Mouse (Mus musculus) olfactory bulb, adult 2 months (tissue): Measurements from ENCODE around the gene Usp47. TPM values are rescaled to one million over a fixed set of nuclear protein-coding genes. Genes with fewer than 3 reads are reported as not detected.

Experiments used
- H3K27ac ChIP-seq: fragments of 200-500 bp; 2 replicates; pipeline ENCODE4 v1.5.1; 2012; ENCODE audit warnings: low read depth, low read length; ENCODE audit not compliant: insufficient read depth
- H3K4me1 ChIP-seq: fragments of 200-500 bp; 2 replicates; pipeline ENCODE4 v1.6.1; 2012; ENCODE audit warnings: low read length; ENCODE audit not compliant: control insufficient read depth, insufficient read depth
- H3K4me3 ChIP-seq: fragments of 200-500 bp; 2 replicates; pipeline ENCODE4 v1.5.1; 2012; ENCODE audit warnings: mild to moderate bottlenecking, low read depth, low read length, moderate library complexity; ENCODE audit not compliant: insufficient read depth
- CTCF ChIP-seq: fragments of 200-500 bp; IDR thresholded peaks from 2 replicates; pipeline ENCODE4 v1.5.1; 2012; ENCODE audit warnings: low read depth, mild to moderate bottlenecking, low read length, moderate library complexity; ENCODE audit not compliant: insufficient read depth
- POLR2A ChIP-seq: fragments of 200-500 bp; IDR thresholded peaks from 2 replicates; pipeline ENCODE4 v1.6.1; 2012; ENCODE audit warnings: mild to moderate bottlenecking, low read depth, low read length, moderate library complexity; ENCODE audit not compliant: insufficient read depth
- WGBS: fragments of 180-500 bp; shearing (Covaris S2); methylation state at CpG from one replicate; pipeline ENCODE4 v1.1.7; 2018; 5-methylcytosine and 5-hydroxymethylcytosine counted together
- polyA plus RNA-seq: library from polyadenylated mRNA; stranded (reverse); fragments of >200 nt; gene quantifications from 2 replicates; pipeline ENCODE4 v1.2.4, GENCODE M21; 2012; ENCODE audit warnings: low replicate concordance; ENCODE audit not compliant: missing spikeins, insufficient read depth, insufficient read length

The Usp47 gene
- polyA plus RNA-seq, 1 experiment = 72.2 TPM

DNA sequence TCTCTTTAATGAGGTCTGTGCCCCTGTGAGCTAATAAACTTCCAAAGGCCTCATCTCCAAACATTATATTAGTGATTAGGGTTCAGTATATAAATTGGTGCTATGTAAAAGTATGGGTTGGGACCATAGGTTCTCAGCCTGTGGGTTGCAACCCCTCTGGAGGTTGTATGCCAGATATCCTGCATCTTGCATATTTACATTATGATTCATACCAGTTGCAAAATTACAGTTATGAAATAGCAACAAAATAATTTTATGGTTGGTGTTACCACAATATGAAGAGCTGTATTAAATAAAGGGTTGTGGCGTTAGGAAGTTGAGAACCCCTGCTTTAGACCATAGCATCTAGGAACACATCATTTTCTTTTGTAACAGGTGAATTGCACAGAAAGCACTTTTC lies 7.3 kb downstream of the Usp47 start:
- H3K4me3 ChIP-seq = no peak overlapping the region
- no peak for TF ChIP-seq POLR2A
- TF ChIP-seq CTCF = no peak
- WGBS = 82% methylated on average over 1 of the region's 1 CpGs
- H3K27ac ChIP-seq = no peak overlapping the region
- H3K4me1 ChIP-seq = 0 out of 2 replicates have a peak, but pooled peaks cover 2% of the 10 kb centered on the region

DNA sequence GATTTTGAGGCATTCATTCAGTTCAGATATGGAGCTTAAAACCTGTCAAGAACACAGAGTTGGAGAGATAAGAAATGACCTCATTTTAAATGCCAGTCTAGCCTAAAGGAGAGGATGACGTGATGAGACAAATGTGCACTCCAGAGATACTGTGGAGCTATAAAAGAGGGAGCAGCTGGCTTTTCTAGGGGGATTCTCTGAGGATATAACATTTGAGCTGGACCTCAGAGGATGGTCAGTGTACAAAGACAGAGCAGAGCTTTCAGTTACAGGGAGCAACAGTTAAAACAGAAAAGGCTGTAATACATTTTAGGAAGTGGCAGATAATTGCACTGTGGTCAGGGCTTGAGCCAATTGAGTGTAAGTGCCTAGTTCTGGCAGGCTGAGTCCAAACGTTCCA lies 12.5 kb downstream of the Usp47 start:
- 26% methylated on average over 2 of the region's 2 CpGs for WGBS
- TF ChIP-seq POLR2A (no peak), CTCF (no peak)

DNA sequence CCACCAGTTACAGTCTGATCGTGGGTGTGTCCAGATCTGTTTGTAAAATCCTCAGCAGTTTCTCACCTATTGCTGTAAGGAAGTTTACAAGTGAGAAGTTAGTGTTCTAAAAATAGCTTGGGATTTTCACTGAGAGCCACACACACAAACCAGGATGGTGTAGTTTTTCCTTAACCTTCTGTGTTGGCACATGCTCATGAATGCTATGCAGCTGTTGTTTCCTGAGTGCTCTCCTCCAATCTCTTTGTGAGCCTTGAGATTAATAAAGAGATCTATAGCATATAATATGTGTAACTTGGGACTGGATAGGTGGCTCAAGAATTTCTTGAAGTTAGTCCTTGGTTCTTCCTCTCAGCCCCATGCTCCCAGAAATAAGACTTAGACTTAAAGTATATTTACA lies 13.3 kb downstream of the Usp47 start:
- no peak overlapping the region for H3K4me3 ChIP-seq
- 88% methylated on average over 1 of the region's 1 CpGs for WGBS
- H3K4me1 ChIP-seq = no peaks in the 10 kb centered on the region
- TF ChIP-seq CTCF (no peak), POLR2A (no peak)
- H3K27ac ChIP-seq = no peak overlapping the region

More for the DNA sequence above, 12.5 kb downstream of the Usp47 start:
- H3K27ac ChIP-seq = no peak overlapping the region
- H3K4me1 ChIP-seq = no peaks in the 10 kb centered on the region
- no peak overlapping the region for H3K4me3 ChIP-seq

DNA sequence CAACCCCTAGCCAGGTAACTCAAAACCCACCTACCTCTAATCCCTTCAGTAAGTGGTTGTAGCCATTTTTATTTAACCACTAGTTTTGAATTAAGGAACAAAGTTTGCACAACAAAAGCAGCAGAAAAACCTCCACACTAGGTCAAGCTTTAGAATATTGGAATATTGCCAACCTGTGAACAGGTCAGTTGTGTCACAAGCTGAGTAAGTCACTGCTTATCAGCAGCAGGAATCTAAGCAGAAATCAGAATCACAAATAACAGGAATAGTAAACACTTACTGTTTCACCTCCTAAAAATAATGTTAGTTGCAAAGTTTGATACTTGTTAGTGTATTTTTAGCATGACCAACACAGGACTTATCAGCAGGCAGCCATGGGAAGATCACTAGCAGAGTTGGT lies 17.0 kb downstream of the Usp47 start:
- no peak overlapping the region for H3K4me3 ChIP-seq
- TF ChIP-seq POLR2A = no peak
- no peak for TF ChIP-seq CTCF
- peaks cover 2% of the 10 kb centered on the region; the same call in 1 of the 2 replicates for H3K4me1 ChIP-seq
- H3K27ac ChIP-seq = no peak overlapping the region

DNA sequence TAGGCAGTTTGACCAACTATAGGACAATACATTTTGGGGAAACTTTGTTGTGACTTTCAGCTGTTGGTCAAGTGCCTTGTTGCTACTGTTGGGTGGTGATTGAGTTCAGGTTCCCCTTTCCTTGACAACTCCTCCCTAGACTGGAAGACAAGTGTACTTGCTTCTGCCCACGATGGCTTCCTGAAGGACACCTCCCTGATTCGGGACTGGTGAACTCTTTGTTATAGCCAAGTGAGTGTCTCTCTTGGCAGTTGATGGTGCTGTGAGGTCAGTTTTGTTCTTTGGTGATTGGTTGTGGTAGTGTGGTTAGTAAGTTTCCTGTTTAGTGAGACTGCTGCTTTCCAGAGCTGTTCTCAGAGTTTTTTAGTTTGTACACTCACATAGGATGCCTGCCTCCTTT lies 19.5 kb downstream of the Usp47 start:
- WGBS = 72% methylated on average over 2 of the region's 2 CpGs
- no peak overlapping the region for H3K27ac ChIP-seq
- TF ChIP-seq POLR2A (no peak), CTCF (no peak)
- no peak overlapping the region for H3K4me3 ChIP-seq
- H3K4me1 ChIP-seq = peaks cover 2% of the 10 kb centered on the region; the same call in 1 of the 2 replicates

DNA sequence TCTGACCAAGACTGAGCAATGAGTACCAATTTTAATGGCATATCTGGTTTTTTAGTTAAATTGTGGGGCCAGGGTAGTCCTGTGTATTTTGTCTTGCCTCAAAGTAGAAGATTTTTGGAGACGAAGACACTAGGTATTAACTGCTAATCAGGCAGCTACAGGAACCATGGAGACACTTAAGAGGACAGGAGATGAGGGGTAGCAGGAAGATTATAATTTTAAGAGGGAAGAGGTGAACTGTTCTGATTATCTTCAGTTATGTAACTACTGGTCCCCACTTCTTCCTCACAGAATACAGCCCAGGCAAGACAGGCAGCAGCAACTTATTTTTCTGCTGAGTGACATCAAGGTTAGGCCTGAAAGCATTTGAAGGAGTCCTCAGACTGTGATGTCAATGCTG lies 21.9 kb downstream of the Usp47 start:
- Histone ChIP-seq H3K27ac (no peak overlapping the region), H3K4me3 (no peak overlapping the region), H3K4me1 (peaks cover 2% of the 10 kb centered on the region; the same call in 1 of the 2 replicates)
- TF ChIP-seq POLR2A (no peak), CTCF (no peak)
- 67% methylated on average over 1 of the region's 1 CpGs for WGBS

DNA sequence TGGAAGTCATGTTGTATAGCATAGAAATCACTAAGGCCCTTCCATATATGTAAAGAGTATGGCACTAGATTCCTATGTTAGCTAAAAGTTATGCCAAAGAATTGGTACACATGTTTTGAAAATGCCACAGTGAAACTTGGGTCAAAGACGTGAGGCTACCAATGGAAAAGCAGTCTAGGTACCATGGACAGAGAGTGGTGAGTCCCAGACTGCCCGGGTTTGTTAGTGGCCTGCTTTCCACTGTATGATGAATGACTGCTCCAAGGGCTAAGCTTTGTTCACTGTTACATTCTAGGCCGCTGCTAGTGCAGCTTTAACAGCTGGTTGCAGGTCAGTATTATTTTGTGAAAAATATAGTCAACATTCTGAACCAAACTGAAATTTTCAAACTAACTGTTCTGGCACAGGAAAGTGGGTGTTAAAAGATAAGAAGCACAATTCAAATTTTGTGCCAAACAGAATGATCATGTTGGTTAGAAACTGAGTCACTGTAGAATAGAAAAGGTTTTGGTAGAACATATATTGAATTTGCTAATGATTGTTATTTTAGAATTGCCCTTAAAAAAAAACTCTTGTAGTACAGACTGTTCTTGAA lies 22.6 kb downstream of the Usp47 start:
- no peak overlapping the region for H3K4me3 ChIP-seq
- WGBS = 74% methylated on average over 3 of the region's 3 CpGs
- H3K4me1 ChIP-seq = peaks cover 2% of the 10 kb centered on the region; the same call in 1 of the 2 replicates
- TF ChIP-seq CTCF (no peak), POLR2A (no peak)
- H3K27ac ChIP-seq = no peak overlapping the region

DNA sequence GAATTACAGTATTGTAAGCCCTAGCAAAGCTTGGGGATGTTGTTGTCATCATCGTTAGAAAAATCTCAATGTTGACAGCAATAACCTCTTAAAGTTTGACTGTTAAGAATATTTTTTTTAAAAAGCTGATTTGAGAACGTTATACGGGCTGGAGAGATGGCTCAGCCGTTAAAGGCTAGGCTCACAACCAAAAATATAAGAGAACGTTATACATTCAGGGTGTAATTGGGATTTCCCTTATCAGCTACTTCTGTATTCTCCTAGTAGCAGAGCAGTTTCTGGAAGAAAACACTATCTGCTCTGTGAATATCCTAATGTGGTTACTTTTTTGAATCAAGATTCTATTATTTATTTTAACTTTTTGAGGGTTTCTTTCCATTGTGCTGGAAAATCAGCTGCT lies 25.3 kb downstream of the Usp47 start:
- no peaks in the 10 kb centered on the region for H3K4me1 ChIP-seq
- H3K27ac ChIP-seq = no peak overlapping the region
- H3K4me3 ChIP-seq = no peak overlapping the region
- TF ChIP-seq POLR2A = no peak
- TF ChIP-seq CTCF = no peak
- WGBS = 73% methylated on average over 5 of the region's 5 CpGs

DNA sequence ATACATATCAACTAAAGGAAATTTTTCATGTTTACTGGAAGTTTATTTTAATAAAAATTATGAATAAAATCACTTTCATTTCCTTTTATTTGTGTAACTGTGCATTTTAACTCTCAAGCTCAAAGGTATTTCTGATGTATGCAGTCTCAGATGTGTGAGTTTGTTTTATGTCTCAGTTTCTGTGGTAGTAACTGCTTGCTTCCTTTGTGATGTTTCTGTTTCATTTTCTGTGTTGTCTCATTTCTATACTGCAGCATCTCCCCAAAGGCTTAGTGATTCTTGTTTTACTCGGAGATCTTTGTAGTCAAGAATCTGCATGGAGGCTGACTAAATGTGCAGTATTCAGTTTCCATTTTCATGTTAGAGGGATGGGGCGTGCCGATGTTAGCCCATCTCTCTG lies 30.4 kb downstream of the Usp47 start:
- no peak for TF ChIP-seq POLR2A
- WGBS = 88% methylated on average over 3 of the region's 3 CpGs
- no peaks in the 10 kb centered on the region for H3K4me1 ChIP-seq
- no peak overlapping the region for H3K27ac ChIP-seq
- H3K4me3 ChIP-seq = no peak overlapping the region
